Mouse (Mus musculus) embryonic fibroblast, embryonic 13.5 days (primary cell): Measurements from ENCODE around the gene Gipc3.

Experiments
- CTCF ChIP-seq: IDR thresholded peaks from 2 replicates; pipeline ENCODE4 v1.5.1; 2011; ENCODE audit warnings: mild to moderate bottlenecking, control low read depth, low read length, moderate library complexity, borderline replicate concordance; ENCODE audit not compliant: insufficient read depth
- POLR2A ChIP-seq: IDR thresholded peaks from 2 replicates; pipeline ENCODE4 v1.6.1; 2011; ENCODE audit warnings: low read depth, mild to moderate bottlenecking, control low read depth, low read length, moderate library complexity

DNA sequence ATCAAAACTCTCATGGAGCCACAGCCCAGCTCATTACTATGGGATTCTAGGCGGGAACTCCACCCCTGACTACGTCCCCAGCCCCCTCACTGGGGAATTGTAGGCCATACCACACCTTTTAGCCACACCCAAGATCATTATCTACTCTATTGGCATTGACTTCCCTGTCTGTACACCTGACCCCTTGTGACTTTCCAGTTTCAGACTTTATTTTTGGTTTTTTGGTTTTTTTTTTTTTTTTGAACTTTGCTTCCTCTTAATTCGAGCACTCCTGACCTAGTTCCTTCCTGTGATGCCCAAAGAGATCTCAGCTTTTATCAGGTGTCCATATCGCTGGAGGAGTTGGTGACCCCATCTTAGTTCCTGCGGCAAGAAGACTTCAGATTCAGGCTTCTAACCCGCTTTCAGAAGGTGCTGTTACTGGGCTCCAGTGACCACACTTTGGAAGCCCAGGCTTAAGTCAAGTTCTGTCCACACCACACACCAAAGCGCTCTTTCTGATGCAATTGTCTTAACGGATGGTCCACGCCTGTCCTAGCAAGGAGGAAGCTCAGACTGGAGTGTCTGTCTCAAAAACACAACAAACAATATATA is 51.5 kb downstream of the Gipc3 start, which contains the start of gene Tjp3:
- TF ChIP-seq CTCF = no peak
- no peak for TF ChIP-seq POLR2A
